Mouse (Mus musculus) embryonic facial prominence, embryonic 13.5 days (tissue): ENCODE data around the gene Rab4a. TPM values are rescaled to one million over a fixed set of nuclear protein-coding genes. Genes with fewer than 3 reads are reported as not detected.
A peak's percentile ranks its signal among the peaks of the same experiment; 100 is the strongest.

Experiments
- ATAC-seq: fragments of 200-750 bp; cut with Nextera tagmentation; 2 replicates; pipeline ENCODE4 v1.8.0; 2017; ENCODE audit warnings: low read depth; ENCODE audit not compliant: insufficient number of reproducible peaks, insufficient read depth, low FRiP score, low TSS enrichment
- H3K27ac ChIP-seq: fragments of 300-500 bp; sonication (generic); 2 replicates; pipeline ENCODE4 v1.5.1; 2015; ENCODE audit warnings: moderate library complexity, mild to moderate bottlenecking, inconsistent platforms
- H3K27me3 ChIP-seq: fragments of 300-500 bp; sonication (generic); 2 replicates; pipeline ENCODE4 v1.6.1; 2015; ENCODE audit warnings: mild to moderate bottlenecking, inconsistent platforms
- H3K36me3 ChIP-seq: fragments of 300-500 bp; sonication (generic); 2 replicates; pipeline ENCODE4 v1.6.1; 2015; ENCODE audit warnings: mild to moderate bottlenecking, inconsistent platforms
- H3K4me1 ChIP-seq: fragments of 300-500 bp; sonication (generic); 2 replicates; pipeline ENCODE4 v1.6.1; 2015; ENCODE audit warnings: inconsistent platforms
- H3K4me2 ChIP-seq: fragments of 300-500 bp; sonication (generic); 2 replicates; pipeline ENCODE4 v1.6.1; 2015; ENCODE audit warnings: moderate library complexity, mild to moderate bottlenecking, inconsistent platforms
- H3K4me3 ChIP-seq: fragments of 300-500 bp; sonication (generic); 2 replicates; pipeline ENCODE4 v1.5.1; 2015; ENCODE audit warnings: mild to moderate bottlenecking, inconsistent platforms
- H3K9ac ChIP-seq: fragments of 300-500 bp; sonication (generic); 2 replicates; pipeline ENCODE4 v1.6.1; 2015; ENCODE audit warnings: mild to moderate bottlenecking, inconsistent platforms
- H3K9me3 ChIP-seq: fragments of 300-500 bp; sonication (generic); 2 replicates; pipeline ENCODE4 v1.6.1; 2016; ENCODE audit warnings: inconsistent platforms
- WGBS: fragments of 180-500 bp; shearing (Covaris S2); methylation state at CpG from one replicate; pipeline ENCODE4 v1.1.7; 2015; ENCODE audit warnings: mixed read lengths; 5-methylcytosine and 5-hydroxymethylcytosine counted together
- polyA plus RNA-seq: library from polyadenylated mRNA; unstranded; fragments of >200 nt; fragmentation: Nextera tagmentation; extraction: Ambion mirVana; gene quantifications from 2 replicates; pipeline ENCODE4 v1.2.1, GENCODE M21; 2015

Gene Rab4a
- polyA plus RNA-seq, 1 experiment from 2014 or later = 48.9 TPM

DNA sequence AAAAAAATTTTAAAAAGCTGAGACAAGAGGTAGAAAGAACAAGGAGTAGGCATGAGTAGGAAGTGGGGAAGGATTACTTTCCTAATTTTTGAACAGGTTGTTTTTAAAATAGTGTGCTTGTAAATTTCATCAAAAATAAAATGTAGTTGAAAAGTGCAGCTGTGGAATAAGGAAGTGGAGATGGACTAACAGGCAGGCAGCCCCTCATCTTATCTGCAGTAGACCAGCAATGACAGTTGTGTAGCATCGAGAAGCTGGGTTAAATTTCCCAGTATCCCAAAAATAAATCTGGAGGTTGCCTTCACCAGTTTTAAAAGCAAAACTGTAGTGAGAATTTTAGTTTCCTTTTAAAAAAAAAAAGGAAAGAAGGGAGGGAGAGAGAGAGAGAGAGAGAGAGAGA lies 48.5 kb downstream of the Rab4a start:
- no peaks in the 10 kb centered on the region for H3K9me3 ChIP-seq
- no peak overlapping the region for H3K4me2 ChIP-seq
- no peak overlapping the region for H3K27ac ChIP-seq
- H3K4me1 ChIP-seq = peaks cover 9% of the 10 kb centered on the region
- H3K4me3 ChIP-seq = no peak overlapping the region
- H3K27me3 ChIP-seq = no peaks in the 10 kb centered on the region; the same call in 1 of the 2 replicates
- no peak for ATAC-seq
- H3K36me3 ChIP-seq = no peaks in the 10 kb centered on the region
- 81% methylated on average over 1 of the region's 1 CpGs for WGBS
- H3K9ac ChIP-seq = no peak overlapping the region

DNA sequence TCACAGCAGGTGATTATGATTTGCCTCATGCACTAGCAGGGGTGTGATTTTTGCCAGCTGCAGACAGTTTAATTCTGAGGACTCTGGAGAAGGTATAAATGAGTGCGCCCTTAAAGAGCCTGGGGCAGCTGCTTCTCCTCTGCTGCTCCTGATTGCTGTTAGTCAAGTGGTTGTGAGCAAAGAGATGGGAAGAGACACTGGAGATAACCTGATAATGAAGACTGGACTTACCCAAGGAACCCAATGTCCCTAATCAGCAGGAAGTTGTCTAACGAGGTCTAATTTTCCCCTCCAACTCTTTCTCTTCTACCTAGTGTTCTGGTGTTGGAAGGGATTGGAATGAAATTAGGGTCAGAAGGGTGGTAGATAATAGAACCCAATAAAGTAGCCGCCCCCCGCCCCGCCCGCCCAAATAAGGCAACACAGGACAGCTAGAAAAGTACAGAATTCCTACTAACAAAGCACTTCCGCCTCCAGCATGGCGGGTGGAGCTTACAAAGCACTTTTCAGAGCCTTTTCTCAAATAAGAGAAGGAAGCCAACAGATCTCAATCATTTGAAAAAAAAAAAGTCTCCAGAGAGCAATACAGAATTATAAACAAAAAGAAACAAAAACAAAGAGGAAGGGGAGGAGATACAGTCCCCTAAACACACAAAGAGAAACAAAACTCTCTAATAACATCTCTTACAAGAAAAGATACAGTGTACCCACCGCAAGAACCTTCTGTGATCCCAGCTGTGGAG lies 49.1 kb downstream of the Rab4a start:
- Histone ChIP-seq H3K9ac (no peak overlapping the region), H3K9me3 (no peaks in the 10 kb centered on the region), H3K4me1 (peaks cover 9% of the 10 kb centered on the region), H3K36me3 (no peaks in the 10 kb centered on the region), H3K27me3 (peaks cover under 1% of the 10 kb centered on the region; the same call in 1 of the 2 replicates), H3K4me3 (no peak overlapping the region), H3K4me2 (no peak overlapping the region), H3K27ac (no peak overlapping the region)
- no peak for ATAC-seq
- WGBS = 85% methylated on average over 9 of the region's 9 CpGs

DNA sequence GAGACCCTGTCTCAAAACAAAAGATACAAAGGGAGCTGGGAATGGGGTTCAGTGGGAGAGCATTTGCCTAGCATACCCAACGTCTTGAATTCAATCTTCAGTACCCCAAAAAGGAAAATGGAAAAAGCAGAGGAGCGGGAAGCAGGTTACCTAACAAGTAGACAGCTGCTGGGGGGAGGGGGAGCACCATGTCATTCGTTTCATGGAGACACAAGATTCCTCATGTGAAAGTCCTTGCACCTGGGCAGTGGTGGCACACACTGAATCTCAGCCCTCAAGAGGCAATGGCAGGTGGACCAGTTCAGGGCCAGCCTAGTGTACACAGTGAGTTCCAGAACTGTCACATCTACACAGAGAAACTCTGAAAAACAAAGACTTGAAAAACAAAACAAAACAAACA lies 51.6 kb downstream of the Rab4a start:
- no peak overlapping the region for H3K27ac ChIP-seq
- no peaks in the 10 kb centered on the region for H3K9me3 ChIP-seq
- H3K9ac ChIP-seq = no peak overlapping the region
- H3K4me3 ChIP-seq = no peak overlapping the region
- no peaks in the 10 kb centered on the region for H3K36me3 ChIP-seq
- no peak overlapping the region for H3K4me2 ChIP-seq
- WGBS = 69% methylated on average over 3 of the region's 3 CpGs
- H3K27me3 ChIP-seq = peaks cover 13% of the 10 kb centered on the region
- no peak for ATAC-seq
- H3K4me1 ChIP-seq = peaks cover 9% of the 10 kb centered on the region

DNA sequence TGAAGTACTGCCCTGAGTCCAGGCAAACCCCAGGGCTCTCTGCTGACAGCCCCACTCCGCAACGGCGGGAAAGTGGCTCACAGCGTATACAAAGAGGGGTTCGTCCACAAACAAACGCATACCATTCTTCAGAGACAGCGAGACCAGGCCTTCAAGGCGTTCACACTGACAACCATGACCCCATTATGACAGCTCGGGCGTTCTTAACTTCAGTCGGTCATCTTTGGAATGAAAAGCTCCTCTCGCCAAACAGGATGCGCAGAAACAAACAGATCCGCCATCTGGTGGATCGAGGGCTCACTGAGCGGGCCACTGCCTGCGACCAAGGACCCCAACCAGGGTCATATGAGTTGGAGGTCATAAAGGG lies 52.8 kb downstream of the Rab4a start:
- Histone ChIP-seq H3K4me3 (peak overlapping the region; percentile 91), H3K4me2 (peak overlapping the region; percentile 92), H3K36me3 (no peaks in the 10 kb centered on the region), H3K27me3 (peaks cover 24% of the 10 kb centered on the region), H3K9me3 (no peaks in the 10 kb centered on the region), H3K27ac (no peak overlapping the region), H3K9ac (peak overlapping the region; percentile 83), H3K4me1 (peaks cover 9% of the 10 kb centered on the region)
- WGBS = under 1% methylated on average over 17 of the region's 17 CpGs
- ATAC-seq = no peak

DNA sequence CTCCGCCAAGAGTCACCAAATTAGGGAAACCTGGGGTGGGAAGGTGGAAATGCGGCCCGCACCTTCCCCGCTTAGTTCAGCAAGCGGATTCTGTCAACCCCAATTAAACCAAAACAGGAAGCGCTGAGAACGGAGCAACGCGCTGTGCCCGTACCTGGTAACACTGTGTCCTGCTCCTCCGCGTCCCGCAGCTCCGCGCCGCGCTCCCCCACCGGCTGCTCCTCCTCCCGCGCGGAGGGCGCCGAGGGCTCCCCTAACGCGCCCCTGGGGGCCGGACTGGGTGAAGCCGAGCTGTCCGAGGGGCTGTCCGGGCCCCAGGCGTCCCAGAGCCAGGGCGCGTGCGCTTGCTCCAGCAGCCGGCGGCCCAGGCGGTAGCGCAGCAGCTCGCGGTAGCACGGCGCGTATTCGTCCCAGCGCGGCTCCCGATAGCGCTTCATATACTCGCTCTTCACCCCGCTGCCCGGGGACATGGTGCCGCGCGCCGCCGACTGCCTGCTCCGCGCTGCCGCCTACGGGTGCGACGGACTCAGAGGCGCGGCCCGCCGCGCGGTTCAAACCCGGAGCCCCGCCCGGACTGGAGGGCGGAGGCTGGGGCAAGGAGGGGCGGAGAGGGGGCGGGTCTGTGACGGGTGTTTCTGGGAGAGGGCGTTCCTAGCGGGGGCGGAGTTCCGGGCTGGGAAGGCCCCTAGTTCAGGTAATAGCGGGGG lies 53.3 kb downstream of the Rab4a start:
- Histone ChIP-seq H3K27me3 (peaks cover 29% of the 10 kb centered on the region), H3K9me3 (no peaks in the 10 kb centered on the region), H3K36me3 (no peaks in the 10 kb centered on the region), H3K4me2 (peak overlapping the region; percentile 92), H3K27ac (no peak overlapping the region), H3K4me1 (peaks cover 12% of the 10 kb centered on the region), H3K4me3 (peak overlapping the region; percentile 91), H3K9ac (peak overlapping the region; percentile 83)
- under 1% methylated on average over 79 of the region's 79 CpGs for WGBS
- ATAC-seq = peak; percentile 95

DNA sequence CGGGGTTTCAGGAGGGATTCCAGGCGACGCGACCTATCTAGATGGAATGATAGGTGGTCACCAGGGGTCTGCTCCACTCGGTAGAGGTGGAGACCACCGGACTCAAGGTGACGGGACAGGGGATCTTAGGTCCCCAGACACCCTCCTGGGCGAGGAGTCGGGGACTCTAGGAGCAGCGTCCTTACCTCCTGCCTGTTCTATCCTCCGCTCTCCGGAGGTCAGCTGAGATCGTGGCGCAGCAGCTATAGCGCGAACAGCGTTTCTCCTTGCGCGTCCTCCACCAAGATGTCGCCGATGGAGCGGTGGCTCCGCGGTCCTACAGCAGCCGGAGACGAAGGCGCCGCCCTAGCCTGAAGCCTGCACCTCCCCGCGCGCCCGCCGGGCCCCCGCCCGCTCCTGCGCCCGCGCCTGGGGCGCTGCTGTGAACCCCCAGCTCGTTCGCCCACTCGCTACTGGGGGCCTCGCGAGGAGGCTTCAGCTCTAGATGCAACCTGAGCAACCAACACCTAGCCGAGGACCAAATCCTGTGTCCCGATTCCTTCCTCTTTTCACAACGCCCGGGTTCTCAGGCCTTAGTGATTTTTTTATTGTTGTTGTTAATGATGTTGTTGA lies 54.0 kb downstream of the Rab4a start, which contains the start of gene Ccsap:
Ccsap (minus strand) TSS at position 562 of the 612 bp plus-strand sequence.
- WGBS = 2% methylated on average over 48 of the region's 48 CpGs
- Histone ChIP-seq H3K27ac (peak within 1 kb of the TSS; percentile 12; the same call in 1 of the 2 replicates), H3K4me1 (peaks cover 13% of the 10 kb centered on the region), H3K36me3 (no peaks in the 10 kb centered on the region), H3K9me3 (no peaks in the 10 kb centered on the region), H3K9ac (peak within 1 kb of the TSS; percentile 83), H3K4me3 (peak within 1 kb of the TSS; percentile 91), H3K4me2 (peak within 1 kb of the TSS; percentile 92), H3K27me3 (peaks cover 36% of the 10 kb centered on the region)
- peak; percentile 45; the same call in 1 of the 2 replicates for ATAC-seq

DNA sequence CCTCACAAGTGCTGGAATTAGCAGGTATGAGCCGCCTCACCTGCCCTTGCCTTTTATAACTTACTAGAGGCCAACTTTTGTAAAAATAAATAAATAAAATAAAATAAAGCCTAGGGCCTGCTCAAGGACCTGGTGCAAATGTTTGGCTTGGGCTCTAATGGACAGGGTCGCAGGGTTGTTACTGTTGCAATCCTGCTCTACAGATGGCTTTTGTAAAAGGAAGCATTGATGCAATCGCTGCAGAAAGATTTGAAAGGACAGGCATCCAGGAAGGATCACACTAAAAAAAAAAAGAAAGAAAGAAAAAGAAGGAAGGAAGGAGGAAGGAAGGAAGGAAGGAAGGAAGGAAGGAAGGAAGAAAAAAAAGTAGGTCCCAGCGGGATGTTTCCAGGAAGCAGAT lies 54.6 kb downstream of the Rab4a start:
- Histone ChIP-seq H3K4me1 (peaks cover 13% of the 10 kb centered on the region), H3K27ac (no peak overlapping the region), H3K27me3 (peaks cover 39% of the 10 kb centered on the region), H3K4me2 (peak overlapping the region; percentile 92), H3K4me3 (peak overlapping the region; percentile 91), H3K36me3 (no peaks in the 10 kb centered on the region), H3K9ac (no peak overlapping the region), H3K9me3 (no peaks in the 10 kb centered on the region)
- 69% methylated on average over 4 of the region's 4 CpGs for WGBS
- ATAC-seq = no peak

DNA sequence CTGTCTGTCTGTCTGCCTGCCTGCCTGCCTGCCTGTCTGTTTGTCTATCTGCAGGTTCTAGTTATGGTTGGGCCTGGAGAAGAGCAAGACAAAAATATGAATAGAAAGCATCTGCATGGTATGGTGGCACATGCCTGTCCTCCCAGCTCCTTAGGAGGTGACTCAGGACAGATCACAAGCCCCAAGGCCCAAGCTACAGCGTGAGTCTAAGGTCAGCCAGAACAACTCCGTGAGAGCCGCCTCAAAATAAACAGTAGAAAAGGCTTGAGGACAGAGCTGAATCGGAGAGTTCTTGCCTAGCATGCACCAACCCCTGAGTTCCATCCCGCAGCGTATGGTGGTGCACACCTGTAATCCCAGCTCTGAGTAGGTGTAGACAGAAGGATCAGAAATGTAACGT lies 60.0 kb downstream of the Rab4a start:
- Histone ChIP-seq H3K36me3 (no peaks in the 10 kb centered on the region), H3K9me3 (no peaks in the 10 kb centered on the region), H3K4me1 (peaks cover 14% of the 10 kb centered on the region), H3K27ac (no peak overlapping the region), H3K9ac (no peak overlapping the region), H3K4me2 (no peak overlapping the region), H3K4me3 (no peak overlapping the region), H3K27me3 (peaks cover 34% of the 10 kb centered on the region)
- WGBS = 70% methylated on average over 7 of the region's 7 CpGs
- no peak for ATAC-seq

DNA sequence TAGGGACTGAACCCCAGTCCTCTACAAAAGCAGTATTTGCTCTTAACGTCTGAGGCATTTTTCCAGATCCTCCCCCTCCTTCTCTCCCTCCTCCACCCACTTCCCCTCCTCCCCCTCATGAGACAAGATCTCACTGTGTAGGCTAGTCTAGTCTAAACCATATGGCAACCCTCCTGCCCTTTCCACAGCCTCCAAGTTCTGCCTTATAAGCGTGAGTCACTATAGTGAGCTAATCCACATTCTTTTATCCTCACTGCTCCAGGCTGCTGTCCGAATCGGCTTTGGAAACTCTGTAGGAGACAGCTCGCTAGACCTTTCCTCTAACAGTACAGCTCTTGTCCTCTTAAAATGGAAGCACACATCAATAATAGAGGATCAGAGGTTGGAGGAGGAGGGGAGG lies 61.2 kb downstream of the Rab4a start:
- Histone ChIP-seq H3K9ac (no peak overlapping the region), H3K4me2 (no peak overlapping the region), H3K9me3 (no peaks in the 10 kb centered on the region), H3K36me3 (no peaks in the 10 kb centered on the region), H3K27ac (no peak overlapping the region), H3K4me3 (no peak overlapping the region), H3K27me3 (peaks cover 30% of the 10 kb centered on the region), H3K4me1 (peaks cover 18% of the 10 kb centered on the region)
- no peak for ATAC-seq
- WGBS = 8% methylated on average over 5 of the region's 5 CpGs

DNA sequence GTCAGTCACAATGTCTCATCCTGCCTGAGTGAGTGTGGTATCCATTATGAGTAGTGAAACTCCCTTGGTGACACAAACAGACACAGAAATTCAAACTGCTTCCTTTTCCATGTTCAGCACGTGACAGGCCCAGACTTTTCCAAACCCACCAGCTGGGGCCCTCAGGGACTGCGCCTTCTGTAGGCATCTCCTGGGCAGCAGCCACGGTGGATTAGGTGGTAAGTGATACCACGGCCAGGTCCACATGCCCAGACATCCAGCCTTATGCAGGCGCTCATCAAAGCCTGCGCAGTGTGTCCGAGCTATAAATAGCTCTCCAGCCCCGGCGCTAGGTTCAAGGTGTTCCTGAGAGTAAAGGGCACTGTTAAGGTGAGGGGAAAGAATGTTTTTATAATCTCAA lies 66.3 kb downstream of the Rab4a start:
- Histone ChIP-seq H3K4me1 (peaks cover 13% of the 10 kb centered on the region), H3K36me3 (no peaks in the 10 kb centered on the region), H3K27ac (no peak overlapping the region), H3K4me2 (no peak overlapping the region), H3K9ac (no peak overlapping the region), H3K27me3 (no peaks in the 10 kb centered on the region), H3K4me3 (no peak overlapping the region), H3K9me3 (no peaks in the 10 kb centered on the region)
- ATAC-seq = no peak
- 46% methylated on average over 9 of the region's 9 CpGs for WGBS

DNA sequence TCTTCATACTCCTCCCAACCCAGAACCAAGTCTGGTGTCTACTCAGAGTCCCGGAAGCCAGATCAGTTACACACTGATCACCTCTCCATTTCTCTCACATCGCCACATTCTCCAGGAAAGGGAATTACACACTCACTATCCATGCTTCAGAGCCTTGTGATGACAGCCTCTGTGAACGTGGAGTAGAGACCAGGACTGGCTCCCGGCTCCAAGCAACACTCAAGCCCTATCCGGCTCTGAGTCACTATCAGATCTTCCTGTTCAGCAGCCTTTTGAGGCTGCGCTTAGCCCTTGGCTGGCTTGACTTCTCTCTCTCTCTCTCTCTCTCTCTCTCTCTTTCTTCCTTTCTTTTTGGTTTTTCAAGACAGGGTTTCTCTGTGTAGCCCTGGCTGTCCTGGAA lies 67.6 kb downstream of the Rab4a start:
- Histone ChIP-seq H3K9me3 (no peaks in the 10 kb centered on the region), H3K27me3 (no peaks in the 10 kb centered on the region), H3K27ac (no peak overlapping the region), H3K4me3 (no peak overlapping the region), H3K9ac (no peak overlapping the region), H3K4me2 (no peak overlapping the region), H3K36me3 (no peaks in the 10 kb centered on the region), H3K4me1 (peaks cover 9% of the 10 kb centered on the region)
- WGBS = 72% methylated on average over 6 of the region's 6 CpGs
- ATAC-seq = no peak
